26 mouse cellular contexts compared by ENCODE assay signal in genomic region chrX:146428506-146428905, GRCm38 (mm10).
"Had no signal": no experiment of that assay in that cellular context is flagged by ENCODE, and none has a peak within 500 bp of the region (broad histone marks: within the 10 kb centered on the region; RNA-seq: fewer than 3 reads in every experiment).

No protein-coding gene starts in this region.

- H3K9ac ChIP-seq: embryonic facial prominence, embryonic 12.5 days; embryonic facial prominence, embryonic 13.5 days; embryonic facial prominence, embryonic 15.5 days; forebrain, embryonic 12.5 days; forebrain, embryonic 13.5 days; forebrain, embryonic 15.5 days; forebrain, postnatal 0 days had no signal

- H3K27me3 ChIP-seq: embryonic facial prominence, embryonic 12.5 days; embryonic facial prominence, embryonic 13.5 days; embryonic facial prominence, embryonic 15.5 days; forebrain, embryonic 12.5 days; forebrain, embryonic 13.5 days; forebrain, embryonic 15.5 days had no signal

- H3K4me1 ChIP-seq: embryonic facial prominence, embryonic 10.5 days; embryonic facial prominence, embryonic 12.5 days; embryonic facial prominence, embryonic 13.5 days; embryonic facial prominence, embryonic 15.5 days; forebrain, embryonic 10.5 days; forebrain, embryonic 12.5 days; forebrain, embryonic 13.5 days; forebrain, embryonic 15.5 days; heart, embryonic 10.5 days had no signal

- H3K9me3 ChIP-seq: embryonic facial prominence, embryonic 10.5 days; embryonic facial prominence, embryonic 12.5 days; embryonic facial prominence, embryonic 13.5 days; embryonic facial prominence, embryonic 15.5 days; forebrain, embryonic 10.5 days; forebrain, embryonic 12.5 days; forebrain, embryonic 13.5 days; forebrain, embryonic 15.5 days; heart, embryonic 10.5 days had no signal

- H3K4me3 ChIP-seq: embryonic facial prominence, embryonic 10.5 days; embryonic facial prominence, embryonic 12.5 days; embryonic facial prominence, embryonic 13.5 days; embryonic facial prominence, embryonic 15.5 days; erythroblast, embryonic 14.5 days; forebrain, embryonic 10.5 days; forebrain, embryonic 12.5 days; forebrain, embryonic 13.5 days; forebrain, embryonic 15.5 days; gastrocnemius, adult 2 months; heart, adult 2 months; heart, embryonic 10.5 days had no signal

- DNase-seq: cerebellum, postnatal 10 days; cerebellum, postnatal 14 days; cerebellum, postnatal 25 days; cerebellum, postnatal 36 days; embryo, embryonic 11 days; forebrain, postnatal 0 days; gastrocnemius, adult 2 months; gastrocnemius, postnatal 10 days; gastrocnemius, postnatal 14 days; gastrocnemius, postnatal 25 days; gastrocnemius, postnatal 36 days; heart, adult 11 months; heart, adult 18-20 months; heart, adult 2 months had no signal

- H3K4me2 ChIP-seq: embryonic facial prominence, embryonic 12.5 days; embryonic facial prominence, embryonic 13.5 days; embryonic facial prominence, embryonic 15.5 days; forebrain, embryonic 12.5 days; forebrain, embryonic 13.5 days; forebrain, embryonic 15.5 days; heart, embryonic 11.5 days had no signal

- H3K36me3 ChIP-seq: embryonic facial prominence, embryonic 10.5 days; embryonic facial prominence, embryonic 12.5 days; embryonic facial prominence, embryonic 13.5 days; embryonic facial prominence, embryonic 15.5 days; forebrain, embryonic 10.5 days; forebrain, embryonic 12.5 days; forebrain, embryonic 15.5 days; heart, embryonic 10.5 days had no signal

- ATAC-seq: forebrain, embryonic 13.5 days; forebrain, embryonic 14.5 days; forebrain, embryonic 15.5 days; forebrain, postnatal 0 days had no signal

- H3K27ac ChIP-seq: embryonic facial prominence, embryonic 10.5 days; embryonic facial prominence, embryonic 12.5 days; embryonic facial prominence, embryonic 13.5 days; embryonic facial prominence, embryonic 15.5 days; forebrain, embryonic 10.5 days; forebrain, embryonic 12.5 days; forebrain, embryonic 13.5 days; forebrain, embryonic 15.5 days; gastrocnemius, adult 2 months; heart, adult 2 months; heart, embryonic 10.5 days had no signal
